In genomic region chr14:45217693-45218092, GRCm38 (mm10) we compare ENCODE assay signal across 15 mouse cellular contexts. TPM values are rescaled to one million over a fixed set of nuclear protein-coding genes. Genes with fewer than 3 reads are reported as not detected.
DNase-seq lines count a peak whose midpoint lies in the region; ATAC-seq and TF ChIP-seq lines count a peak whose summit lies in the region.
"Had no signal": no experiment of that assay in that cellular context is flagged by ENCODE, and none has a peak within 500 bp of the region (broad histone marks: within the 10 kb centered on the region; RNA-seq: fewer than 3 reads in every experiment).

No protein-coding gene starts in this region.

- DNase-seq in cerebellum, adult 9-11 months = peak; percentile 32
- no peak for DNase-seq in cerebellum, adult 18-20 months
- DNase-seq in lung, postnatal 0 days (ENCODE audit: low spot score) = peak; percentile 46
- no peak for DNase-seq in lung, postnatal 25 days (ENCODE audit: low spot score)
- no peak for DNase-seq in heart, adult 11 months
- no peak for DNase-seq in thymus, adult 2 months
- DNase-seq: gastrocnemius, postnatal 14 days; heart, postnatal 4 days; kidney, postnatal 36 days; right cerebral cortex, postnatal 25 days; thymus, adult 18-20 months had no signal

- H3K4me3 ChIP-seq in lung, postnatal 0 days (ENCODE audit: low read depth, low read length) = no peak overlapping the region
- no peak overlapping the region for H3K4me3 ChIP-seq in embryonic facial prominence, embryonic 13.5 days
- H3K4me3 ChIP-seq in midbrain, embryonic 15.5 days = no peak overlapping the region; the same call in 1 of the 2 replicates
- H3K4me3 ChIP-seq in thymus, adult 2 months (ENCODE audit: control insufficient read depth, insufficient read depth, low read length) = no peak overlapping the region

- no peak overlapping the region for H3K4me2 ChIP-seq in lung, postnatal 0 days (replicated peaks; ENCODE audit: low read depth, low read length)
- H3K4me2 ChIP-seq in embryonic facial prominence, embryonic 13.5 days = peak overlapping the region; percentile 97; the same call in 1 of the 2 replicates
- H3K4me2 ChIP-seq in midbrain, embryonic 15.5 days = peak overlapping the region; percentile 65

- no peak for TF ChIP-seq EP300 in lung, postnatal 0 days (IDR thresholded peaks at IDR 0.05)

- 52% methylated on average over 4 of the region's 4 CpGs for WGBS in lung, postnatal 0 days
- 87% methylated on average over 4 of the region's 4 CpGs for WGBS in embryonic facial prominence, embryonic 13.5 days
- WGBS in midbrain, embryonic 15.5 days = 91% methylated on average over 4 of the region's 4 CpGs
- WGBS in thymus, adult 2 months = 96% methylated on average over 4 of the region's 4 CpGs

- no peaks in the 10 kb centered on the region for H3K27me3 ChIP-seq in lung, postnatal 0 days (replicated peaks; ENCODE audit: insufficient read depth, low read length)
- no peaks in the 10 kb centered on the region for H3K27me3 ChIP-seq in embryonic facial prominence, embryonic 13.5 days
- no peaks in the 10 kb centered on the region for H3K27me3 ChIP-seq in midbrain, embryonic 15.5 days (replicated peaks)
- no peaks in the 10 kb centered on the region for H3K27me3 ChIP-seq in thymus, adult 2 months (ENCODE audit: control insufficient read depth, insufficient read depth, low read length)
- H3K27me3 ChIP-seq: limb, embryonic 15.5 days had no signal

- no peaks in the 10 kb centered on the region for H3K9me3 ChIP-seq in lung, postnatal 0 days (ENCODE audit: low read length)
- H3K9me3 ChIP-seq in embryonic facial prominence, embryonic 13.5 days = no peaks in the 10 kb centered on the region
- no peaks in the 10 kb centered on the region for H3K9me3 ChIP-seq in midbrain, embryonic 15.5 days
- H3K9me3 ChIP-seq: limb, embryonic 15.5 days had no signal

- H3K4me1 ChIP-seq in lung, postnatal 0 days (ENCODE audit: insufficient read depth, low read depth, low read length) = no peaks in the 10 kb centered on the region
- H3K4me1 ChIP-seq in embryonic facial prominence, embryonic 13.5 days = peaks cover 12% of the 10 kb centered on the region; the same call in 1 of the 2 replicates
- H3K4me1 ChIP-seq in midbrain, embryonic 15.5 days = peaks cover 19% of the 10 kb centered on the region
- peaks cover 9% of the 10 kb centered on the region for H3K4me1 ChIP-seq in thymus, adult 2 months (replicated peaks; ENCODE audit: control insufficient read depth, insufficient read depth, low read length)

- no peak overlapping the region for H3K27ac ChIP-seq in lung, postnatal 0 days (ENCODE audit: low read length)
- H3K27ac ChIP-seq in embryonic facial prominence, embryonic 13.5 days = no peak overlapping the region
- H3K27ac ChIP-seq in midbrain, embryonic 15.5 days = no peak overlapping the region
- H3K27ac ChIP-seq in thymus, adult 2 months (ENCODE audit: control insufficient read depth, insufficient read depth, low read length) = no peak overlapping the region
- H3K27ac ChIP-seq: limb, embryonic 15.5 days had no signal

- H3K9ac ChIP-seq in lung, postnatal 0 days (replicated peaks; ENCODE audit: low read depth) = no peak overlapping the region
- H3K9ac ChIP-seq in embryonic facial prominence, embryonic 13.5 days = no peak overlapping the region
- H3K9ac ChIP-seq in midbrain, embryonic 15.5 days = no peak overlapping the region
- H3K9ac ChIP-seq: limb, embryonic 15.5 days had no signal

- no peak for ATAC-seq in lung, postnatal 0 days
- ATAC-seq in embryonic facial prominence, embryonic 13.5 days (ENCODE audit: insufficient number of reproducible peaks, insufficient read depth, low FRiP score, low TSS enrichment, low read depth) = no peak
- no peak for ATAC-seq in midbrain, embryonic 15.5 days (replicated peaks)
- ATAC-seq: CD4-positive, CD25-positive, alpha-beta regulatory T cell, adult 4 months had no signal

- no peak for TF ChIP-seq POLR2A in thymus, adult 2 months (IDR thresholded peaks at IDR 0.05; ENCODE audit: control insufficient read depth, extremely low read depth, insufficient read depth, low read length, poor library complexity)

- H3K36me3 ChIP-seq in lung, postnatal 0 days (ENCODE audit: insufficient read depth, low read length) = no peaks in the 10 kb centered on the region
- no peaks in the 10 kb centered on the region for H3K36me3 ChIP-seq in embryonic facial prominence, embryonic 13.5 days
- no peaks in the 10 kb centered on the region for H3K36me3 ChIP-seq in midbrain, embryonic 15.5 days (replicated peaks)
- H3K36me3 ChIP-seq in thymus, adult 2 months (ENCODE audit: control insufficient read depth, insufficient read depth, low read length) = no peaks in the 10 kb centered on the region
- H3K36me3 ChIP-seq: limb, embryonic 15.5 days had no signal

- TF ChIP-seq CTCF in lung, postnatal 0 days (IDR thresholded peaks at IDR 0.05) = no peak
- no peak for TF ChIP-seq CTCF in thymus, adult 2 months (IDR thresholded peaks at IDR 0.05; ENCODE audit: borderline replicate concordance, control insufficient read depth, extremely low read depth, insufficient read depth, low read length, poor library complexity)

RNA-seq across cellular contexts. Expression of gene Gpr137c, which starts 1.8 kb away (rescaled TPM):
- polyA plus RNA-seq in lung, postnatal 0 days (2015; fragmentation: Nextera tagmentation; extraction: Ambion mirVana) = 1.8 and 2.0 TPM in 2 replicates
- polyA plus RNA-seq in embryonic facial prominence, embryonic 13.5 days (2015; fragmentation: Nextera tagmentation; extraction: Ambion mirVana) = 3.3 and 4.0 TPM in 2 replicates
- polyA plus RNA-seq in midbrain, embryonic 15.5 days (2015; fragmentation: Nextera tagmentation; extraction: Ambion mirVana) = 15.9 and 18.1 TPM in 2 replicates
- 9.0 and 12.7 TPM in 2 replicates for polyA plus RNA-seq in thymus, adult 2 months (2012; rRNA removed)

RNA-seq across cellular contexts. Expression of gene Txndc16, which starts 2.4 kb away (rescaled TPM):
- polyA plus RNA-seq in lung, postnatal 0 days (2015; fragmentation: Nextera tagmentation; extraction: Ambion mirVana) = 9.4 and 14.0 TPM in 2 replicates
- 16.5 and 19.6 TPM in 2 replicates for polyA plus RNA-seq in embryonic facial prominence, embryonic 13.5 days (2015; fragmentation: Nextera tagmentation; extraction: Ambion mirVana)
- 32.4 and 34.0 TPM in 2 replicates for polyA plus RNA-seq in midbrain, embryonic 15.5 days (2015; fragmentation: Nextera tagmentation; extraction: Ambion mirVana)
- 7.0 and 10.8 TPM in 2 replicates for polyA plus RNA-seq in thymus, adult 2 months (2012; rRNA removed)

Comparison
In these comparisons a context has a peak if more than half of its experiments do, and no peak if none do; other contexts are left out.
1. DNase-seq: peak in cerebellum, adult 9-11 months (single experiment) and lung, postnatal 0 days (single experiment); none in cerebellum, adult 18-20 months (0 of 2), lung, postnatal 25 days (single experiment), heart, adult 11 months (single experiment) and thymus, adult 2 months (single experiment).